12 mouse cellular contexts compared by ENCODE assay signal in the genomic region with DNA sequence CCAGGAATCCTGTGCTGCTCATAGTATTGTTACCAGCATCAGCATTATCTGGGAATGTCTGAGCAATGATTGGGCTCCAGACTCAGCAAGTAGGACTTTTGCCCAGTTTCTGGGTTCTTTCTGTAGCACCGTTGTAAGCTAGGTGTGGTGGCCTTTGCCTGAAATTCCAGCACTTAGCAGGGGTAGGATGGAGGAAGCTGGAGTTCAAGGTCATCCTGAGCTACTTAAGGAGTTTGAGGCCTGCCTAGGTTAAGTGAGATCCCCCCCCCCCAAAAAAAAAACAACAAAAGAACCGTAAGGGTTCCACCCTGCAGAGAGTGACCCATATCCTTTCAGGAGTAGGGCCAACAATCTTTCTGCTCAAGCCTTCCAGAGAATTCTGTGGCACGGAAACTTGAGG.
"Had no signal": no experiment of that assay in that cellular context is flagged by ENCODE, and none has a peak within 500 bp of the region (broad histone marks: within the 10 kb centered on the region; RNA-seq: fewer than 3 reads in every experiment).

No protein-coding gene starts in this region.

- DNase-seq: gastrocnemius, adult 2 months; gastrocnemius, postnatal 10 days; gastrocnemius, postnatal 25 days; heart, postnatal 10 days; heart, postnatal 4 days; kidney, adult 18-20 months; kidney, adult 8-10 months; kidney, postnatal 10 days; kidney, postnatal 36 days; layer of hippocampus, adult 9-11 months; layer of hippocampus, postnatal 36 days; left cerebral cortex, postnatal 4 days had no signal
